Mouse (Mus musculus): ENCODE data around the gene Plxna4. TPM values are rescaled to one million over a fixed set of nuclear protein-coding genes. Genes with fewer than 3 reads are reported as not detected.

Plxna4 gene
- total and polyA plus RNA-seq, 3 experiments, result not detected

DNA sequence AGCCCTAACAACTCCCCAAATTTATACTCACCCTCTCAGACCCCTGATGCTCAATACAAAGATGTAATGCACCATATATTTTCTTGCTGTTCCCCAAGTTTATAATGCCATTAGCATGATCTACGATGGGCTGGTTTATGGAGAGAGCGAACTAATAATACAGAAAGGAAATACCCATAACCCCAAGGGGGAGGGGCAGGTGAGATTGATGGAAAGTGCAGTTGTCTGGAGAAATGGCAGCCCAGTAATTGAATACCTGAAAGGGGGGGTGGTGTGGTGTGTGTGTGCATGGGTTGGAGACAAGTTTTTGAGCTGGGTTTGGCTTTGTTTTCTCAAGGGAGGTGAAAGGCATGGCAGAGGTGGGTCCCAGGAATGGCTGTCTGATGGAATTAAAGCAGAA is 356.6 kb downstream of the Plxna4 start:
- H3K9me3 ChIP-seq (replicated peaks; ENCODE audit: low read length), result no peaks in the 10 kb centered on the region
- H3K36me3 ChIP-seq (replicated peaks in 1 of 2; ENCODE audit: control insufficient read depth in 1 of 2, insufficient read depth in 1 of 2, low read length in 1 of 2), result no peaks in the 10 kb centered on the region
- in situ Hi-C loops (cut with MboI; ENCODE audit: low pct_ligation_motif_present, low pct_unique_long_range_greater_than_20kb, low sequenced_read_pairs) (no loop called here), dilution Hi-C loops (cut with MboI; ENCODE audit: extremely low pct_ligation_motif_present, extremely low pct_unique_long_range_greater_than_20kb, low sequenced_read_pairs) (no loop called here)
- H3K27me3 ChIP-seq (replicated peaks), result peaks cover 92% of the 10 kb centered on the region
- TF ChIP-seq NRF1 (IDR thresholded peaks at IDR 0.05; ENCODE audit: low read depth, low read length) (no peak), ZC3H11A (IDR thresholded peaks at IDR 0.05; ENCODE audit: low read depth, low read length) (no peak), ELF1 (IDR thresholded peaks at IDR 0.05; ENCODE audit: low read depth, low read length) (no peak), HCFC1 (IDR thresholded peaks at IDR 0.05; ENCODE audit: low read depth, low read length) (no peak), EP300 (IDR thresholded peaks at IDR 0.05; ENCODE audit: low read length) (no peak), SMC3 (IDR thresholded peaks at IDR 0.05; ENCODE audit: low read depth, low read length) (no peak), USF1 (IDR thresholded peaks at IDR 0.05; ENCODE audit: low read depth, low read length) (no peak), KAT2A (IDR thresholded peaks at IDR 0.05; ENCODE audit: insufficient replicate concordance, low read length) (no peak), ZNF384 (IDR thresholded peaks at IDR 0.05; ENCODE audit: low read depth, low read length) (no peak), CHD2 (IDR thresholded peaks at IDR 0.05; ENCODE audit: low read length) (no peak), RCOR1 (conservative IDR thresholded peaks at IDR 0.05; ENCODE audit: low read depth, low read length) (no peak), CHD1 (IDR thresholded peaks at IDR 0.05; ENCODE audit: low read depth, low read length) (no peak), PAX5 (IDR thresholded peaks at IDR 0.05; ENCODE audit: low read length) (no peak), BHLHE40 (IDR thresholded peaks at IDR 0.05; ENCODE audit: low read depth, low read length) (no peak), UBTF (IDR thresholded peaks at IDR 0.05; ENCODE audit: low read depth, low read length) (no peak), POLR2A (IDR thresholded peaks at IDR 0.05; ENCODE audit: low read depth, low read length) (no peak), TBP (conservative IDR thresholded peaks at IDR 0.05; ENCODE audit: low read depth, low read length) (no peak), MAZ (IDR thresholded peaks at IDR 0.05; ENCODE audit: low read depth, low read length) (no peak), RAD21 (IDR thresholded peaks at IDR 0.05; ENCODE audit: low read depth, low read length) (no peak)
- no peaks in the 10 kb centered on the region for H3K79me2 ChIP-seq (replicated peaks; ENCODE audit: control insufficient read depth, extremely low read depth, insufficient read depth, poor library complexity, severe bottlenecking)
- no peak overlapping the region for H3K4me3 ChIP-seq (replicated peaks in 1 of 3; ENCODE audit: low read depth in 2 of 3, low read length in 2 of 3, poor library complexity in 1 of 3)
- no peak overlapping the region for H3K4me2 ChIP-seq (ENCODE audit: insufficient read depth, low read depth, poor library complexity, severe bottlenecking)
- no peak overlapping the region for H3K9ac ChIP-seq (ENCODE audit: insufficient read depth, low read depth)
- no peak overlapping the region for H3K27ac ChIP-seq (ENCODE audit: insufficient read depth, low read depth)
- H3K4me1 ChIP-seq (ENCODE audit: control insufficient read depth in 1 of 2, insufficient read depth in 2 of 2), result no peaks in the 10 kb centered on the region
- no peak for DNase-seq (ENCODE audit: extremely low read depth)

DNA sequence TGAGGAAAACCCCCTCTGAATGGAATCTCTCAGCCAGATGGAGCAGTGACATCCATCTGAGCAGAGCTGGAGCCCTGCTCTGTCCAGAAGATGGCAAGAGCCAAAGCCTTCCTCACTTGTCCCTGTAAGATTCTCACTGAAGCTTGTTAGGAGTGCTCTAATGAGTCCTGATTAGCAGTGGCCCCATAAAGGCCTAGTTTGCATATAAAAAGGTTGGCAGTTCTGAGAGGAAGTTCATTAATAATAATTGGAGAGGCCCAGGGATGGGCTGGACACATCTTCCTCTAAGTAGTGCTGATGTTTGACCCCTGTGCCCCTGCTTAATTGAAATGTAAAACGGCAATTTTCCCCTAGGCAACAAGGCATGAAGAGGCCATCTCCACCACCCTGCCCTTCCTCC is 361.4 kb downstream of the Plxna4 start:
- DNase-seq (ENCODE audit: extremely low read depth), result no peak
- TF ChIP-seq USF2 (conservative IDR thresholded peaks at IDR 0.05; ENCODE audit: low read depth, low read length) (no peak), E2F4 (IDR thresholded peaks at IDR 0.05; ENCODE audit: insufficient replicate concordance, low read depth, low read length) (no peak), ETS1 (conservative IDR thresholded peaks at IDR 0.05; ENCODE audit: low read depth, low read length) (no peak), NELFE (IDR thresholded peaks at IDR 0.05; ENCODE audit: low read depth, low read length) (no peak), IRF4 (IDR thresholded peaks at IDR 0.05; ENCODE audit: low read depth, low read length) (no peak), ELF1 (IDR thresholded peaks at IDR 0.05; ENCODE audit: low read depth, low read length) (no peak), MAX (IDR thresholded peaks at IDR 0.05; ENCODE audit: low read length) (no peak), MAFK (IDR thresholded peaks at IDR 0.05; ENCODE audit: insufficient replicate concordance, low read length) (no peak), MYC (IDR thresholded peaks at IDR 0.05; ENCODE audit: low read depth, low read length) (no peak), EP300 (IDR thresholded peaks at IDR 0.05; ENCODE audit: low read length) (no peak), MXI1 (IDR thresholded peaks at IDR 0.05; ENCODE audit: low read depth, low read length) (no peak), MAZ (IDR thresholded peaks at IDR 0.05; ENCODE audit: low read depth, low read length) (no peak), ZC3H11A (IDR thresholded peaks at IDR 0.05; ENCODE audit: low read depth, low read length) (no peak), SMC3 (IDR thresholded peaks at IDR 0.05; ENCODE audit: low read depth, low read length) (no peak), NRF1 (IDR thresholded peaks at IDR 0.05; ENCODE audit: low read depth, low read length) (no peak), KAT2A (IDR thresholded peaks at IDR 0.05; ENCODE audit: insufficient replicate concordance, low read length) (no peak), MEF2A (IDR thresholded peaks at IDR 0.05; ENCODE audit: borderline replicate concordance, low read depth, low read length) (no peak)
- dilution Hi-C loops (cut with MboI; ENCODE audit: extremely low pct_ligation_motif_present, extremely low pct_unique_long_range_greater_than_20kb, low sequenced_read_pairs), result no loop called here
- Histone ChIP-seq H3K4me1 (ENCODE audit: control insufficient read depth in 1 of 2, insufficient read depth in 2 of 2) (no peaks in the 10 kb centered on the region), H3K27me3 (replicated peaks) (peaks cover 87% of the 10 kb centered on the region), H3K36me3 (replicated peaks in 1 of 2; ENCODE audit: control insufficient read depth in 1 of 2, insufficient read depth in 1 of 2, low read length in 1 of 2) (no peaks in the 10 kb centered on the region), H3K4me3 (replicated peaks in 1 of 3; ENCODE audit: low read depth in 2 of 3, low read length in 2 of 3, poor library complexity in 1 of 3) (no peak overlapping the region), H3K9me3 (replicated peaks; ENCODE audit: low read length) (no peaks in the 10 kb centered on the region), H3K79me2 (replicated peaks; ENCODE audit: control insufficient read depth, extremely low read depth, insufficient read depth, poor library complexity, severe bottlenecking) (no peaks in the 10 kb centered on the region), H3K27ac (ENCODE audit: insufficient read depth, low read depth) (no peak overlapping the region), H3K4me2 (ENCODE audit: insufficient read depth, low read depth, poor library complexity, severe bottlenecking) (no peak overlapping the region), H3K9ac (ENCODE audit: insufficient read depth, low read depth) (no peak overlapping the region)
- in situ Hi-C loops (cut with MboI; ENCODE audit: low pct_ligation_motif_present, low pct_unique_long_range_greater_than_20kb, low sequenced_read_pairs), result no loop called here
